Mouse (Mus musculus) bone marrow, adult 2 months (tissue): Measurements from ENCODE around the gene Mex3a. TPM values are rescaled to one million over a fixed set of nuclear protein-coding genes. Genes with fewer than 3 reads are reported as not detected.

Experiments used
- H3K27ac ChIP-seq: fragments of 200-500 bp; 2 replicates; pipeline ENCODE4 v1.5.1; 2012; ENCODE audit warnings: low read depth, mild to moderate bottlenecking, control low read depth, inconsistent platforms, low read length; ENCODE audit not compliant: control insufficient read depth, poor library complexity, insufficient read depth
- H3K4me1 ChIP-seq: fragments of 200-500 bp; 2 replicates; pipeline ENCODE4 v1.6.1; 2011; ENCODE audit warnings: low read length; ENCODE audit not compliant: control insufficient read depth, insufficient read depth
- H3K4me3 ChIP-seq: fragments of 200-500 bp; replicated peaks from 2 replicates; pipeline ENCODE3; 2011; ENCODE audit warnings: mild to moderate bottlenecking, low read depth, low read length, control low read depth; ENCODE audit not compliant: control insufficient read depth
- CTCF ChIP-seq: fragments of 200-500 bp; IDR thresholded peaks from 2 replicates; pipeline ENCODE4 v1.5.1; 2011; ENCODE audit warnings: low read length, control low read depth; ENCODE audit not compliant: control insufficient read depth, insufficient read depth
- POLR2A ChIP-seq: fragments of 200-500 bp; IDR thresholded peaks from 2 replicates; pipeline ENCODE4 v1.6.1; 2011; ENCODE audit warnings: low read depth, mild to moderate bottlenecking, control low read depth, low read length, borderline replicate concordance; ENCODE audit not compliant: control insufficient read depth
- WGBS: fragments of 180-500 bp; shearing (Covaris S2); methylation state at CpG from one replicate; pipeline ENCODE4 v1.1.7; 2018; 5-methylcytosine and 5-hydroxymethylcytosine counted together
- polyA plus RNA-seq: library from polyadenylated mRNA; stranded (reverse); fragments of >200 nt; gene quantifications from 2 replicates; pipeline ENCODE4 v1.2.4, GENCODE M21; 2011; ENCODE audit warnings: low replicate concordance; ENCODE audit not compliant: missing spikeins, insufficient read depth, insufficient read length

The Mex3a gene
- polyA plus RNA-seq, 1 experiment, result 2.2 TPM

DNA sequence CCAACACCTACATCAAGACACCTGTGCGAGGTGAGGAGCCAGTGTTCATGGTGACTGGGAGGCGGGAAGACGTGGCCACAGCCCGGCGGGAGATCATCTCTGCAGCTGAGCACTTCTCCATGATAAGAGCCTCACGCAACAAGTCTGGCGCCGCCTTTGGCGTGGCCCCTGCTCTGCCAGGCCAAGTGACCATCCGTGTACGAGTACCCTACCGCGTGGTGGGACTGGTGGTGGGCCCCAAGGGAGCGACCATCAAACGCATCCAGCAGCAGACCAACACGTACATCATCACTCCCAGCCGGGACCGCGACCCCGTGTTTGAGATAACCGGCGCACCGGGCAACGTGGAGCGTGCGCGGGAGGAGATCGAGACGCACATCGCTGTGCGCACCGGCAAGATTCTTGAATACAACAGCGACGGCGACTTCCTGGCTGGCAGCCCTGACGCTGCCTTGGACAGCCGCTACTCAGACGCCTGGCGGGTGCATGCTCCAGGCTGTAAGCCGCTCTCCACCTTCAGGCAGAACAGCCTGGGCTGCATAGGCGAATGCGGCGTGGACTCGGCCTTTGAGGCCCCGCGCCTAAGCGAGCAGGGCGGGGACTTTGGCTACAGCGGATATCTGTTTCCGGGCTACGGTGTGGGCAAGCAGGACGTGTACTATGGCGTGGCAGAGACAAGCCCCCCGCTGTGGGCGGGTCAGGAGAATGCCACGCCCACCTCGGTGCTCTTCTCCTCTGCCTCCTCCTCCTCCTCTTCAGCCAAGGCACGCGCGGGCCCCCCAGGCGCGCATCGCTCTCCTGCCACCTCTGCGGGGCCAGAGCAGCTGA, 4.1 kb downstream of the Mex3a start:
- Histone ChIP-seq H3K4me3 (peak overlapping the region; percentile 30), H3K27ac (no peak overlapping the region; the same call in 1 of the 2 replicates), H3K4me1 (peaks cover 1% of the 10 kb centered on the region; the same call in 1 of the 2 replicates)
- TF ChIP-seq POLR2A (peak; percentile 14; the same call in 1 of the 2 replicates), CTCF (no peak)
- WGBS, result 63% methylated on average over 64 of the region's 64 CpGs

DNA sequence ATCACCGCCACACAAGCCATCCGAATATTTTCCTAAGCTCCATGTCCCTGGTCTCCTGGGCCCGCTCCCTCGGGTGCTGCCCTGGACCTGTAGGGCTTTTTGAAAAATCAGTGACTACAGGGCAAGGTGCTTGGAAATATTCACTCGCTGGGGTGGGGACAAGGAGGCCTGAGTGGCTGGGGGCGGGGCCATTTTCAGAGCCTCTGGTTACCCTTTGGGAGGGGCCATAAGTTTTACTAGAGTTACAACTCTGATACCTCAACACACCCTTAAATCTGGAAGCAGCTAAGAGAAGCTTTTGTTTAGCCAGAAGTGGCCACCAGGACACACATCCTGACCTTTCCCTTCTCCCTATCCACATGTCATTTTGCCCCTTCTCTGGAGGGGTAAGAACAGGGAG, 5.0 kb downstream of the Mex3a start:
- H3K27ac ChIP-seq, result no peak overlapping the region
- WGBS, result 89% methylated on average over 6 of the region's 6 CpGs
- TF ChIP-seq CTCF (no peak), POLR2A (no peak)
- H3K4me1 ChIP-seq, result peaks cover 1% of the 10 kb centered on the region; the same call in 1 of the 2 replicates
- H3K4me3 ChIP-seq, result no peak overlapping the region

DNA sequence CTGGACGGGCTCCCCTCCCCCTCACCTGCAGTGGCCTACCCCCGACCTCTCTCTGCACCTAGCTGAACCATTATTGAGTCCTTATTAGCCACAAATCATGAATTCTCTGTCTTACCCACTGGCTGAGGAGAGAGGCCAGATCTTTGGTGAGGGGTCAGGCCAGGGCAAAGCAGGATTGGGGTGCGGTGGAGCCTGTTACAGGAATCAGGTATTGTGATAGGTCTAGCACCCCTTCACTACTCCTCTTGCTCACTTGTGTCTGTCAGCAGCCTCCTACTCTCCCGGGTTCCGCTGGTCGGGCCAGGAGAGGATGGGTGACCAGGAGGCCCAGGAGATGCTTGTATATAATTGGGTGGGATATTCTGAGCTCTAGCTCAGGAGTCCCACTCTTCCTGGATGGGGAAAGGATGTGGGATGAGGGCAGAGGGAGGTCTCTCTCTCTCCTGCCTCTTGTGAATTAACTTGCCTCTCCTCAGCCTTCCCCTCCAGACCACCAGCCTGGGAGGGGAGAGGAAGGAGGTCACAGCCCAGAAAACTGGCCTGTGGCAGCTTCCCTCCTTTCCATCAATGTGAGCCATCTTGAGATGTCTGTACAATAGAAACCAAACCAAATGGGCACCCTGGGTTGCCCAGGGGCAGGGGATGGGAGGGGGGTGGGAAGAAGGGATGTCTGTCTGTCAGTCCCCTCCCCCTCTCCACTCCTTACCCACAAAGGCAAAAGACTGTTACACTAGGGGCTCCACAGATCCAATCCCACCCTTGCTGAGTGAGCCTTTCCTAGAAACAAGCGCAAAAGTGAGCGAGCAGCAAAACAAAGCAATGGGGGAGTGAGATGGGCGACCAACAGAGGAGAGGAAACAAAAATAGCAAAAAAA, 6.3 kb downstream of the Mex3a start:
- 86% methylated on average over 9 of the region's 9 CpGs for WGBS
- TF ChIP-seq CTCF, result no peak
- TF ChIP-seq POLR2A, result no peak

DNA sequence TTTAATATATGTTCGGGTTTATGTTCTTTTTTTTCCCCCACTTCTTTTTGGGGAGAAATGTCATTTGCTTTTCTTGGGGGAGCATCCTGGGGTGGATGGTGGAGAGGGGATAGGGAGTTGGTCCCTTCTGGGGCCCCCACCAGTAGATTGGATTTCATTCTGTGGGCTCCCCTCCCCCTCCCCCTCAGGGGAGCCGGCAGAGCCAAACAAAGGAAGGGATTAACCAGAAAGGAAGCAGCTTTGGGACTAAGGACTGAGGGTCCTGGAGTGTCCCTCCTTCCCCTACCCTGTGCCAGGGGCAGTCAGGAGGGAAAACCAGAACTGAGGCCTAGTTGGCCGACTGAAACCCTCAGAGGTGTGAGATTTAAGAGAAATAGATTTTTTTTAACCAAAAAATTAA, 7.2 kb downstream of the Mex3a start:
- no peak overlapping the region for H3K4me3 ChIP-seq
- TF ChIP-seq CTCF (no peak), POLR2A (no peak)
- peaks cover 3% of the 10 kb centered on the region for H3K4me1 ChIP-seq
- no peak overlapping the region for H3K27ac ChIP-seq
- WGBS, result 60% methylated on average over 3 of the region's 3 CpGs

More for the DNA sequence above, 6.3 kb downstream of the Mex3a start:
- Histone ChIP-seq H3K4me1 (peaks cover 1% of the 10 kb centered on the region; the same call in 1 of the 2 replicates), H3K4me3 (no peak overlapping the region), H3K27ac (no peak overlapping the region)

DNA sequence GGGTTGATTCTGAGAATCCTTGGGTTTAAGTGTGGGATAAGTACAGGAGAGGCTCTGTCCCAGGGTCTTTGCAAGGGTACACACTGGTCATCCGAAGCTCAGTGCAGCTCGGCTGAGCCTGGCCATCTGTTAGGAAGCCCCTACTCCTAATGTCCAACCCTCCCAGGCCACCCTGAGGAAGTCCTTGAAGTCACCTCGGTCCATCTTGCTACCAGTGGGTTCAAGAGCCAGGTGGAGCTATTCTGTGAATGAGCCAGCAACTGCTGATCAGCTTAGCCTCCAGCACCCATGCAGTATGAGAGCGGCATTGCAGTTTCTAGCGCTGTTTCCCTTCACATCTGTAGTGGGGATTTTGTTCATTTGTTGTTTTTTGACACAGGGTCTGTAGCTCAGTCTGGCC, 7.9 kb downstream of the Mex3a start:
- Histone ChIP-seq H3K27ac (no peak overlapping the region), H3K4me1 (peaks cover 6% of the 10 kb centered on the region), H3K4me3 (no peak overlapping the region)
- 80% methylated on average over 5 of the region's 5 CpGs for WGBS
- TF ChIP-seq POLR2A (no peak), CTCF (no peak)

DNA sequence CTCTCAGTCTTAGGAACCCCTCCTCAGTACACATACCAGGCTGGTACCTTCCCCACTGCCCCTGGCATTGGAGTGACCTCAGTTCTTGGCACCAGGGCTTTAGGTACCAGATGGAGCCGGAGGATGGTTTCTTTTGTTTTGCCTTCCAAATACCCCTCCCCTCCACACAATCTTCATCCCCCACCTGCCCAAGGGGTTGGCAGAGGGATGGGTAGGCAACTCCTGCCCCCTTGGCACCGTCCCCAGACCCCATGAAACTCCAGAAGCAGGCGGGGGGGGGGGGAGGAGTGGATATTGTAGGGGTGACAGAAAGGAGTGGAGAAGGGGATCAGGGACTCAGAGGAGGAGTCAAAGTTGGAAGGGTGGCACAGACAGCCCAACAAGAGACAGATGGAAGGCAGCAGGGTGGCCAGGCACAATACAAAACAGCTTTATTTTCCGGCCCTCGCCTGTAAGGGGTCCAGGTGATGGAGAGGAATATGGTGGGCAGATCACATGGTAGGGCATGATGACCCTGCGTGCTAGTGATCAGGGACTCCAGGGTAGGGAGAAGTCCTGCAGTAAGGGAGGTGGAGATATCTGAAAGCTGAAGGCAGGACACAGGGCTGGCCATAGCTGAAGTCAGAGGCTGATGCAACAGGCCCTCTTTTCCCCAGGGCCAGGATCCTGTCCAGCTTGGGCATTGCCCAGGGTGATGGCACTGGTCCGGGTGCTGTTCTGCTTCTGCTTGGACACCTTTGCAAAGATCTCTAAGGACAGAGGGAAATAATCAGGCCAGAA, 9.6 kb downstream of the Mex3a start:
- 78% methylated on average over 7 of the region's 7 CpGs for WGBS
- H3K27ac ChIP-seq, result no peak overlapping the region
- no peak overlapping the region for H3K4me3 ChIP-seq
- H3K4me1 ChIP-seq, result peaks cover 6% of the 10 kb centered on the region
- TF ChIP-seq CTCF (no peak), POLR2A (no peak)

DNA sequence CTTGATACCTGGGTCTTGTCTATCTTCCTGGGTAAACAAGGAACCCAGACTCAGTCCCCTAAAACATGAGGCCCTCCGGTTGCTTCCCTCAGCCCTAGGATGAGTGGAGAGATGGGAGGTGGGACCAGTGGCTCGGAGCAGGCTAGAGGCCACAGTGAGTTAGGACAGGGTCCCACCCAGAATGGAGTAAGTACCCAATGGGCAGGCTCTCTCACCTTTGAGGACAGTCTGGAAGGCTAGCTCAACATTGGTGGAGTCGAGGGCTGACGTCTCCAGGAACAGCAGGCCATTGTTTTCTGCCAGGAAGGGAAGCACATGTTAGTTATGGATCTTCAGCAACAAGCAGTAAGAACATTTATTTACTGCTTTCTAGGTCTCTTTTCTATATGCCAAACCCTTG, 10.3 kb downstream of the Mex3a start:
- Histone ChIP-seq H3K4me1 (peaks cover 5% of the 10 kb centered on the region), H3K4me3 (no peak overlapping the region), H3K27ac (no peak overlapping the region)
- WGBS, result 79% methylated on average over 4 of the region's 4 CpGs
- TF ChIP-seq CTCF (no peak), POLR2A (no peak)
